Mouse (Mus musculus) Patski (cell line): Measurements from ENCODE around the gene Pex26. TPM values are rescaled to one million over a fixed set of nuclear protein-coding genes. Genes with fewer than 3 reads are reported as not detected.
A peak's percentile ranks its signal among the peaks of the same experiment; 100 is the strongest.

Experiments used
- ATAC-seq: fragments of 100-300 bp; one replicate; pipeline ENCODE4 v1.8.0; 2021
- CTCF ChIA-PET: fragments of 350-600 bp; sonication (Branson Sonifier 250); formaldehyde crosslinking; loops from one replicate; lab custom pipeline; 2022; ENCODE audit warnings: inconsistent platforms; lab: Charles Lee
- POLR2A ChIA-PET: fragments of 350-600 bp; sonication (Branson Sonifier 250); formaldehyde crosslinking; loops from one replicate; lab custom pipeline; 2022; ENCODE audit warnings: antibody characterized with exemption, inconsistent platforms; lab: Charles Lee
- DNase-seq: peaks from one replicate; pipeline ENCODE4 v3.0.0-alpha.2; 2011; ENCODE audit warnings: low read depth, low spot score
- H3K27me3 ChIP-seq: fragments of 371-371 bp; one replicate; pipeline ENCODE4 v1.5.1; 2021
- CTCF ChIP-seq: fragments of 100-300 bp; IDR thresholded peaks from one replicate; pipeline ENCODE4 v1.5.1; 2021
- in situ Hi-C: fragments of 300-500 bp; cut with MboI; formaldehyde crosslinking; loops from 3 replicates; pipeline ENCODE4 v1.11.1; 2018; ENCODE audit warnings: low pct_unique_long_range_greater_than_20kb, mixed read lengths
- polyA plus RNA-seq: library from polyadenylated mRNA; unstranded; gene quantifications from one replicate; pipeline ENCODE4 v1.2.3, GENCODE M21; 2021

Pex26 gene
- polyA plus RNA-seq, 1 experiment from 2014 or later, result 22.1 TPM

DNA sequence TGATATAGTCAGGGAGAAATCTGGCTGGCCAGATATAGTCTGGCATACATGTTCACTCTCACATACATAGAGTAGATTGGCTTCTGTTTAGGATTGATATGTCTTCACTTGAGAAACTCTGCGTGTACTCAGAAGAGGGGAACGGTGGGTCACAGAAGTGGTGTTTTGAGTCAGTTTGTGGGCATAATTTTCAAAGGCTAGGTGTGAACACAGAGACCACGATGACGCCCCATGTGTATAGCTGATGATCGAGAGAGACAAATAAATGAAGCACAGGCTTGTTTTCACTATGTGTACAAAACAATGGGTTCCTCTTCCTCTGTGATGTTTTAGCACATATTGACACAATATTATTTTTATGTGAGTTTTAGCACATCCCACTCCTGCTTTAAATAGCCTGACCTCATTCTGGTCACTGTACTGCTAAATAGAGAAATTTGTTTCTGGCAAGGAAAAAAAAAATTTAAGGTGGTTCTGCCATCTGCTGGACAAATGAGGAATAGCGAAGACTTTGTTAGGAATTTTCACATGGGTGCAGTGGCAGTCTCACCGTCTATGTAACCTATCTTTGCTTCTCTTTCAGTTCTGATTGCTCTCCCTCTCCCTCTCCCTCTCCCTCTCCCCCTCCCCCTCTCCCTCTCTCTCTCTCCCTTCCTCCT, 4.6 kb upstream of the Pex26 start:
- H3K27me3 ChIP-seq, result no peaks in the 10 kb centered on the region
- ATAC-seq, result no peak
- TF ChIP-seq CTCF, result no peak
- in situ Hi-C loops, result loop anchor here (5.0 kb wide), 3 partner anchors 47 to 282 kb away; partner anchors contain the start of gene Mical3
- ChIA-PET POLR2A (interaction anchor here (0.7 to 0.8 kb wide), 2 partner anchors 32 to 46 kb away, joined by 3 read pairs; no protein-coding TSS in a partner anchor), CTCF (interaction anchor here (0.7 to 2.2 kb wide), 17 partner anchors 28 to 281 kb away, joined by 3 to 8 read pairs (median 3); no protein-coding TSS in a partner anchor)
- DNase-seq, result peak; percentile 46

DNA sequence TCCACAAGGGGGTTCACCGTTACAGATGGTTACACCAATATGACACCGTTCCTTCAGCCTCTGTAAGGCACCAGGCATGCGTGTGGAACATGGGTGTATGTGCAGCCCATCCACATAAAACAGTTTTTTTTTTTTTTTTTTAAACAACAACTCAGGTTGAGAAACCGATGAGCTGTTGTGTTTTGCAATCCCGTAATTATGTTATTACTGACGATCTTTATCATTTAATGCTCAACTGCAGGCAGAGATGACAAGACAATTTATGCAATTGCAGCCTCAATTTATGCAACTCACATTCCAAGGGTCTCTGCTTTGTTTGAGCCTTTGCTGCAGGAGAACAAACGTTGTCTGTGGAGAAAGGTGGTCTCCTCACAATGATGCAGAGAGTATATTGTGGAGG, 3.6 kb upstream of the Pex26 start:
- no peaks in the 10 kb centered on the region for H3K27me3 ChIP-seq
- CTCF ChIA-PET, result interaction anchor here (1.0 to 1.7 kb wide), 4 partner anchors 14 to 203 kb away, joined by 3 to 4 read pairs (median 4); no protein-coding TSS in a partner anchor
- POLR2A ChIA-PET, result no interaction called here
- in situ Hi-C loops, result loop anchor here (5.0 kb wide), 3 partner anchors 48 to 283 kb away; partner anchors contain the start of gene Mical3
- TF ChIP-seq CTCF, result no peak
- ATAC-seq, result no peak
- DNase-seq, result no peak

DNA sequence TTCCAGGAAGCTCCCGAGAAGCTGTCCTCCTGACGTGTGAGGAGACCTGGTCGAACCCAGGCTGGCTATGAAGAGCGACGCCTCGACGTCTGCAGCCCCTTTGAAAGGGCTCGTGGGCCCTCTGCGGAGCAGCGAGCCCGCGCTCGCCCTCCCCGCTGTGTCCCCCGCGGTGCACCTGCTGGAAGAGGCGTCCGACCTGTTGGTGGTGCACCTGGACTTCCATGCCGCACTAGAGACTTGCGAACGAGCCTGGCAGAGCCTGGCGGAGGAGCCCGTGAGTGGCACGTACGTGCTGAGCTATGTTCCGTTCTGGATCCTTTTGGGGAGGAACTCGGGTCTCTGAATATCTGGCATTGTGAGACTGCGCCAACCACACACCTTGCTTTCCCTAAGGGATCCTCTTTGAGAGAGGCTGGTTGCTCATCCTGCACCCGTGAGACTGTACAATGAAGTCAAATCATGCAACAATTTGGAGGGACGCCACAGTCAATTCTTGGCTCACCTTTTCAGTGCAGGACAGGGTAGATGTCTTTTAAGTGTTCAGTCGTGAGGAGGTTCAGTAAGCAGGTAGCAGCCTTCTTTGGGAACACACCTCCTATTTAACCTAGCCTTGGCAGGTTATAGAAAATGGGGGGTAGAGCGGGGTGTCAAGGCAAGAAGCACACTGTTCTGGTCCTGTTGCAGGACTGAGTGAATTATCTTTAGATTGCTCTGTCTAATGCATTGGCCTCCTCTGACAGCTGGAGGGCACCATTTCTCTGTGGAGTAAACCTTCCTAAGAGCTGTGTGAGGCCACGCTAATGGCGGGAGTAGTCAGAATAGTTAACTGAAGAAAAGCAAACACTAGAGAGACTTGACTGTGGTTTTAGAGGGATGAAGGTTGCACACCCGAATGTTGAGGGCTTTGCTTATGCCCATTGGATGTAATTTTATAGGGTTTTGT, 1.0 kb downstream of the Pex26 start:
- CTCF ChIA-PET, result interaction anchor here (0.8 to 2.2 kb wide), 5 partner anchors 8 to 204 kb away, joined by 3 to 6 read pairs (median 4); partner anchors contain the start of gene Mical3
- in situ Hi-C loops, result loop anchor here (5.0 kb wide), 3 partner anchors 83 to 353 kb away; no protein-coding TSS in a partner anchor
- no peak for TF ChIP-seq CTCF
- POLR2A ChIA-PET, result interaction anchor here (0.6 to 0.9 kb wide), 3 partner anchors 214 to 1303 kb away, joined by 3 read pairs; no protein-coding TSS in a partner anchor
- no peak for DNase-seq
- ATAC-seq, result peak; percentile 60
- no peaks in the 10 kb centered on the region for H3K27me3 ChIP-seq

DNA sequence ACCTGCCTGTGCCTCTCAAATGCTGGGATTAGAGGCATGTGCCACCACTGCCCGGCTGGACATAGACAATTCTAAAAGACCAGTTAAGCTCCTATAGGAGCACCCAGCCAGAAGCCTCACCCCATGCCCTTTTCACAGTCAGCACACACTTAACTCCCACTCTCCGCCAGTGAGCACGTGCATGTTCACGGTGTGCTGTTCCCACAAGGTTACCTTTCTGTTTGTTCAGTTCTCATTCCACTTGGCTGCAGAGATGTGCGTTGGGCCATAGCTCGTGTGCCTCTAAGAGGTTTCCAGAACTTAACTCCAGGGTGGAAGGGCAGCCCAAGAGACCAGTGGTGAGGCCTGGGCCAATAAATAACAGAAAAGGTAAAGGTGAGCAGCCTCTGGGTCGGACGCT, 1.8 kb downstream of the Pex26 start:
- H3K27me3 ChIP-seq, result no peaks in the 10 kb centered on the region
- TF ChIP-seq CTCF, result no peak
- DNase-seq (no peak), ATAC-seq (no peak)
- in situ Hi-C loops, result loop anchor here (5.0 kb wide), 3 partner anchors 82 to 352 kb away; no protein-coding TSS in a partner anchor
- POLR2A ChIA-PET, result no interaction called here
- CTCF ChIA-PET, result interaction anchor here (0.8 to 1.5 kb wide), 2 partner anchors 13 to 55 kb away, joined by 3 to 4 read pairs; partner anchors contain the start of gene Mical3

DNA sequence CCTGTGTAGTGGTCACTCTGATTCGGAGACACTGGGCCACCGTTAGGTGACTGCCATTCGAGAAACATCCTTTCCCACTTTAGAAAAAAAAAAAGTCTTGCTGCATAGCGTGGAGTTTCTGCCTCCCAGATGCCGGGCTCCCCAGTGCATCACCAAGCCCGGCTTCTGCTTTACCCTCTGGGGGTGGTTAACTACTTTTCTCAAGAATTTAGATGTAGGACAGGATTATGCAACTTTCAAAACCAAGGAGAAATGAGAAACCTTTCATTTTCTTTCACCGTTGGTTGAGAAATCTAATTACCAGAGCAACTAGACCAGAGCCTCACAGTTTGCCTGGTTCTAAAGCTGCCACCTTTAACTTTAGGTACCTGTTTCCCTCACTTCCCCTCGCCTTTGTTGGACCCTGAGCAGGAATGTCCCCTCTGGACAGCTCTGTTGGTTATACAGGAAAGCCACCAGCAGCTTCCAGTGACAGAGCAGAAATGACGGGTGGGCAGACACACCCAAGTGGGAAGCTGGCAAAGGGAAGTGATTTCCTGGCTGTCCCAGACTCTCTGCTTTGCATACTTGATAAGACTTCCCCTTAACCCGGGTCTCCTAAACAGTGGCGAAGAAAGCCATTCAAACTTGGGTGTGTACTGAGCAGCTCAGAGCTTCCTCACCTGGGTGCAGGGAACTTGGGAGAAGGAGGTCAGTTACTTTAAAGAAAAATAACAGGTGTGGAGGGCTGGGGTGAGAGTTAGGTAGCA, 8.0 kb downstream of the Pex26 start:
- ATAC-seq (no peak), DNase-seq (no peak)
- in situ Hi-C loops, result no loop called here
- POLR2A ChIA-PET, result no interaction called here
- CTCF ChIA-PET, result interaction anchor here (2.0 kb wide), 1 partner anchor 8 kb away, joined by 4 read pairs; the partner anchor contains the start of gene Pex26
- H3K27me3 ChIP-seq, result no peaks in the 10 kb centered on the region
- no peak for TF ChIP-seq CTCF

DNA sequence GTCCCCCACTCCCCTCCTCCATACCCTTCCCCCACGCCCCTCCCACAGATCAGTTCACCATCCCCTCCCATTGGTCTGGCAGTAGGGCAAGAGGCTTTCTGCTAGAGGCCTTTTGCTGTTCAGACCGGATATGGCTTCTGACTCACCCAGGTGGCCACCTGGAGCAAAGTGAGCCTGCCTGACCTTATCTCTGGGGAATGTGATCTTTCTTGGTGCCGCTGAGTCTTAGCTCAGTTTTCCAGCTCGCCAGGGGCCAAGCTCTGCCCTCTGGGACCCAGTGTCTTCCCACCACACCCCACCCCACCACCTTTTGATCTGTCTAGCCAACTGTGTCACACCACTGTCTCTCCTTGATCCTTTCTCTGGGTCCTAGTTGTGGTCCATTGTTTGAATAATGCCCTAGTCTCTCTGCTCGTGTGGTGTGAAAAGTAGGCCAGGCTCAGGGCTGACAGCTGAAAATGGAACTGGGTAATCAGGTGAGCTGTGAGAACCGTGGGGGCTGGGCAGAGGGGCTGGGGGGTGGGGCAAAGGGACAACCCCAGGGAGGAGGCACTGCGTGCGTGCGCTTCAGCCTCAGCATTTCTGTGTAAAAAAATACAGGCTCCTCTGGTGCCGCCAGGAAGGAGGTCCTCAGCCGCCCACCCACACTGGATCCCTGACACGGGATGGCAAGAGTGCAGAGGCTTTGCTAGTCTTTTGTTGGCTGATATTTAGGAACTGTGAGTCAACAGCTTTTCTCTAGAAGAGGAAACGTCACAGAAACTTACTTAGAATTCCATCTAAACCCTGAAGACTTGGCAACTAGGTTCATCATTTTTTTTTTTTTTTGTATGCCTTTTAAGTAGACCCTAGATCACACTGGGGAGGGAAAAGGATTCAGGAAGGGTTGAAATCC, 10.8 kb downstream of the Pex26 start:
- in situ Hi-C loops, result no loop called here
- no peak for DNase-seq
- POLR2A ChIA-PET, result no interaction called here
- CTCF ChIA-PET, result no interaction called here
- no peaks in the 10 kb centered on the region for H3K27me3 ChIP-seq
- TF ChIP-seq CTCF, result no peak
- ATAC-seq, result no peak

DNA sequence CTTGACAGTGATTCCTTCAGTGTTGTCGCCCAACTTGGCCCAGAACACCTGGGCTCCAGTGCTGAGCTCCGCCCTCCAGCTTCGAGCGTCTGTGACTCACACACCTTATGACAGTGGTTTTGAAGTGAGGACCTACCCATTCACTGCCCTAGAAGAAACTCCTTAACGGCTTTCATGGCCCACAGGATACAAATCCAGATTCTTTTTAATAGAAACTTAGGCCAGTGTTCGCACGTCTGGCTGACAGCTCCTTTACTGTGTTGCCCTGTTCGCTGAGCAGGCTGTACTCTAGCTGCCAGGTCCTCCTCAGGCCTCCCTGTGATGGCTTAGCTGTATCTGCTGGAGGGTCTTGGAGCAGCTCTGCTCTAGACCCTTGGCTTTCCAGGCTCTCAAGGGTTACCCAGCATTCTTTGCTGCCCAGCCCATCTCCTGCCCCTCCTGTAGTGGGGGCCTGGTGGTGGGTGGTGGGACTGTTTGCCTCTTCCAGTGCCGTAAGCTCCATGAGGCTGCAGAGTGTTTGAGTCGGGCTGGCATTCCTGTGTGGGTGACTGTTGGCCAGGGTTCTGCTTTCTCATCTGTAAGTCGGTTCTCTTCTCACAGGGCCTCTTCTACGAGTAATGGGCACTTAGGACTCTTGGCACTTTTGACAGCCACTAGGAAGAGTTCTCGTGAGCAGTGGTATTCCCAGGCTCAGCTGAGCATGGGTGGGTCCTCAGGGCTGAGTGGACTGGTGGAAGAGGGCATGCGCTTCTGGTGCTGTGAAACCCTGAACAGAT, 11.7 kb downstream of the Pex26 start:
- CTCF ChIA-PET, result no interaction called here
- in situ Hi-C loops, result no loop called here
- ATAC-seq (no peak), DNase-seq (no peak)
- no peak for TF ChIP-seq CTCF
- POLR2A ChIA-PET, result interaction anchor here (0.7 kb wide), 1 partner anchor 8 kb away, joined by 3 read pairs; no protein-coding TSS in a partner anchor
- no peaks in the 10 kb centered on the region for H3K27me3 ChIP-seq

DNA sequence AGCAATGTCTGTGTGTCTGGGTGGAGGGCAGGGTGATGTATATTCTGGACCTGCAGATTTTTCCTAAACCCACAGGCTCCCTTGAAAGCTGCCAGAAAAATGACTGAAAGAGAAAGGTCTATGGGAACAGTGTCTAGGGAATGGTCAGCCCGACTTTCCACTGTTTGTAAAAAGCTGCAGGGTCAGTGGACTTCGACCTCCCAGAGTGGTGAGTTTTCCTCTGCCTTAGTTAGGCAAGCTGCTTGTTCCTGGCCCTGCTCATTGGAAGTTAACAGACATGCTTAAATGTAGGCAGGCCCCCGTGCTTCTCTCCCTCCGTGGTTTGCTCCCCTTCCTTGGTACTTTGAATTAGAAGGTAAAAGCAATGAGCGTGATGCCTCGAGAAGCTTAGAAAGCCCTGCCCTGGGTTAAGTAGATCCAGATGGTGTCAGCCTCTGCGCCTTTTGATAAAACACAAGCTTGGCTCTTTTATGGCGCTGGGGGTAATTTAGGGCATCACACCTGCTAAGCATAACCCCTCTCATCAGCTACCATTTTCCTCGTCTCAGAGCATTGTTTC, 14.4 kb downstream of the Pex26 start:
- POLR2A ChIA-PET, result interaction anchor here (0.7 kb wide), 1 partner anchor 31 kb away, joined by 4 read pairs; no protein-coding TSS in a partner anchor
- in situ Hi-C loops, result no loop called here
- CTCF ChIA-PET, result interaction anchor here (1.1 kb wide), 1 partner anchor 13 kb away, joined by 4 read pairs; no protein-coding TSS in a partner anchor
- no peak for TF ChIP-seq CTCF
- no peak for DNase-seq
- H3K27me3 ChIP-seq, result no peaks in the 10 kb centered on the region
- ATAC-seq, result no peak
